Mouse (Mus musculus) forebrain, postnatal 0 days (tissue): Measurements from ENCODE around the gene Mfsd6. TPM values are rescaled to one million over a fixed set of nuclear protein-coding genes. Genes with fewer than 3 reads are reported as not detected.

Source experiments
- ATAC-seq: fragments of 200-750 bp; cut with Nextera tagmentation; 2 replicates; pipeline ENCODE4 v1.8.0; 2017; ENCODE audit warnings: mild to moderate bottlenecking, moderate library complexity
- DNase-seq: peaks from one replicate; pipeline ENCODE4 v3.0.0-alpha.2; 2015
- H3K27ac ChIP-seq: fragments of 300-500 bp; sonication (generic); 2 replicates; pipeline ENCODE4 v1.5.1; 2014; ENCODE audit warnings: low read depth, mild to moderate bottlenecking, antibody characterized with exemption, low read length, moderate library complexity, mixed read lengths
- H3K27me3 ChIP-seq: fragments of 300-500 bp; sonication (generic); 2 replicates; pipeline ENCODE4 v1.6.1; 2014; ENCODE audit warnings: mild to moderate bottlenecking, low read length, mixed read lengths; ENCODE audit not compliant: insufficient read depth
- H3K36me3 ChIP-seq: fragments of 300-500 bp; sonication (generic); 2 replicates; pipeline ENCODE4 v1.6.1; 2014; ENCODE audit warnings: mild to moderate bottlenecking, moderate library complexity; ENCODE audit not compliant: insufficient read depth
- H3K4me1 ChIP-seq: fragments of 300-500 bp; sonication (generic); 2 replicates; pipeline ENCODE4 v1.6.1; 2014; ENCODE audit warnings: antibody characterized with exemption; ENCODE audit not compliant: insufficient read depth
- H3K4me2 ChIP-seq: fragments of 300-500 bp; sonication (generic); 2 replicates; pipeline ENCODE4 v1.6.1; 2014; ENCODE audit warnings: low read depth, mild to moderate bottlenecking, moderate library complexity
- H3K4me3 ChIP-seq: fragments of 300-500 bp; sonication (generic); 2 replicates; pipeline ENCODE4 v1.5.1; 2014; ENCODE audit warnings: low read depth, low read length, mixed read lengths
- H3K9ac ChIP-seq: fragments of 300-500 bp; sonication (generic); 2 replicates; pipeline ENCODE4 v1.6.1; 2014; ENCODE audit warnings: mild to moderate bottlenecking
- H3K9me3 ChIP-seq: fragments of 300-500 bp; sonication (generic); 2 replicates; pipeline ENCODE4 v1.6.1; 2016; ENCODE audit warnings: low read length
- CTCF ChIP-seq: sonication (generic); IDR thresholded peaks from 2 replicates; pipeline ENCODE4 v1.5.1; 2016; ENCODE audit warnings: antibody characterized with exemption, control low read depth, low read depth
- WGBS: fragments of 180-500 bp; shearing (Covaris S2); extraction: QIAGEN DNeasy Blood & Tissue Kit; methylation state at CpG from one replicate; pipeline ENCODE4 v1.1.7; 2014; 5-methylcytosine and 5-hydroxymethylcytosine counted together
- polyA plus RNA-seq: library from polyadenylated mRNA; unstranded; fragments of >200 nt; fragmentation: Nextera tagmentation; extraction: Ambion mirVana; gene quantifications from 2 replicates; pipeline ENCODE4 v1.2.1, GENCODE M21; 2015
- total RNA-seq: library from RNA; depleted of rRNA; stranded (reverse); fragments of >200 nt; gene quantifications from 2 replicates; pipeline ENCODE4 v1.2.3, GENCODE M21; 2014

The Mfsd6 gene
- total and polyA plus RNA-seq, 2 experiments from 2014 or later = 9.6 to 45.0 TPM

DNA sequence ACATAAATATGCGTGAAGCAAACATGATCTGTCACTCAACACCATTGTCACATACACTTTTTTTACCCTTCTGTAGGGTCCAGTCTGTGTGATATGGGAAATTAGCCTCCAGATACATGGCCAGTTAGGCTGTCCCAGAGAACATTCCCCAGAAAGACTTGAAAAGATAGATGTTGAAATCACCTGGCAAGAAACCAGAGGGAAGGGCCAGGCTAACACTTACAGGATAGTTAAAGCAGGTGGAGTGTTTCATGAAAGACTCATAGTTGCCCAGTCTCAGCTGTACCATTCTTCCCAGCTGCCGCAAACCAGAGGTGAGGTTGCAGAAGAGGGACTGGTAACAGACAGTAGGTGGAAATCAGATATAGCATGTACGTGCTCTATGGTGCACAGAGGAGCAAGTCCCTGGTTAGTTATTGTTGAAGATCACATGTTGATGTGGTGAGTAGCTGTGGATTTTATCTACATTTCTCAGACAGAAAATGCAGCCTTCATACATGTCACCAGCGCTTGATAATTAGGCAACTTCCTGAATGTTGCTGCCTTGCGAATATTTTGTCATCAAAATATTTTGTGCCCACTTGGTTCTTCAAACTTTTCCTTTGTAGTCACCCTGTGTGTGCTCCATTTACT lies 1.7 kb upstream of the Mfsd6 start:
- Histone ChIP-seq H3K4me3 (no peak overlapping the region), H3K9ac (no peak overlapping the region), H3K27me3 (no peaks in the 10 kb centered on the region), H3K36me3 (no peaks in the 10 kb centered on the region), H3K4me1 (peaks cover 6% of the 10 kb centered on the region), H3K9me3 (no peaks in the 10 kb centered on the region), H3K27ac (no peak overlapping the region), H3K4me2 (no peak overlapping the region)
- TF ChIP-seq CTCF = no peak
- ATAC-seq = no peak
- WGBS = 93% methylated on average over 5 of the region's 5 CpGs
- DNase-seq = no peak

DNA sequence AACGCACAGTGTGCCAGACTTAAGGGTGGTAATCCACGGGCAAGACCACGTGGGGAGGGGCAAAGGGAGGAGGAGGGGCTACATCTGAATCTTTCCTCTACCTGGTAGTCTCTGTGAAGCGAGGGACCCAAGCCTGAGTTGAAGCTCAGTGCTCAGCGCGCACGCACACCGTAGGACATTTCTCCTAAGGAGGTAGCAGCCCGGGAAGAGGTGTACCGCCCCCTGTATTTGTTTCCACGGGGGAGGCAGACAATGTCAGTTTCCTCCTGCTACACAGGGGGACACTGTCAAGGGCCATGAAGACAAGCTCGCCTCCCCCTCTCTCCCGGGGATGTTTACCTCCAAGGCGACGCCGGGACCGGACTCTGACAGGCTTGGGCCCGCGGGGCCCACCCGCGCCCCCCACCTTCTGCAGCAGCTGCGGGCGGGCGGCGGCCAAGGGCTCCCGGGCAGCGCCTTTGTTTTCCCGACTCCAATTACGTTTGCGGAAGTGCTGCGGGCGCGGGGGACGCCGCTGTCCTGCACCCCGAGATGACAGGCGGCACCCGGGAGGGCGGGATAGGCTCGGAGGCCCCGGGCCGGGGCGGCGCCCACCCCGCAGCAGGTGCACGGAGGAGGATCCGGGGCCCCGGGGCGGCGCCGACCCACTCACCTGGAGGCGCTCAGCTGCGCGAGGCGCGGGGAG lies 749 bp downstream of the Mfsd6 start:
- TF ChIP-seq CTCF = peak; percentile 35; the same call in 1 of the 2 replicates
- Histone ChIP-seq H3K9me3 (no peaks in the 10 kb centered on the region), H3K4me1 (peaks cover 6% of the 10 kb centered on the region), H3K4me2 (peak overlapping the region; percentile 81), H3K27me3 (no peaks in the 10 kb centered on the region), H3K27ac (peak overlapping the region; percentile 92), H3K4me3 (peak overlapping the region; percentile 93), H3K9ac (peak overlapping the region; percentile 95), H3K36me3 (no peaks in the 10 kb centered on the region)
- DNase-seq = peak; percentile 70
- ATAC-seq = peak; percentile 79
- 3% methylated on average over 55 of the region's 56 CpGs for WGBS

DNA sequence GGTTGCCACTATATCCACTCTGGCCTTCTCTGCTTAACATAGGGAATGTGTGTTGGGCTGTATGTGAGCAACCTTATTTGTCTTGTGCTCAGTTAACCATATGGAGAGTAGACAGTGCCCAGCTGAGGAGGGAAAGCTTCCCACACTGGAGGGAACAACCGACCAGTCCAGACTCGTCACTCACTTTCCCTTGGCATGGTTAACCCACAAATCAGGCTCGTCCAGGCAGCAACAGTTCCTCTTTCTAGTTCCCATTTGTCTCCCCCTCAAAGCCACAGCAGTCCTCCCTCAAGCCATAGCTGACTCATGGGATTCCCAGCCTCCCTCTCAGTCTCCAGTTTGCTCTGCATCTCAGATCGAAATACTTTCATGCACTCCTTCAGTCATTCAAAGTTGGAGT lies 4.7 kb downstream of the Mfsd6 start:
- H3K9ac ChIP-seq = no peak overlapping the region
- 58% methylated on average over 4 of the region's 4 CpGs for WGBS
- no peak for DNase-seq
- TF ChIP-seq CTCF = no peak
- H3K9me3 ChIP-seq = no peaks in the 10 kb centered on the region
- no peak overlapping the region for H3K27ac ChIP-seq
- ATAC-seq = no peak
- H3K27me3 ChIP-seq = no peaks in the 10 kb centered on the region
- H3K4me2 ChIP-seq = no peak overlapping the region
- H3K36me3 ChIP-seq = no peaks in the 10 kb centered on the region
- H3K4me3 ChIP-seq = no peak overlapping the region
- H3K4me1 ChIP-seq = peaks cover 2% of the 10 kb centered on the region

DNA sequence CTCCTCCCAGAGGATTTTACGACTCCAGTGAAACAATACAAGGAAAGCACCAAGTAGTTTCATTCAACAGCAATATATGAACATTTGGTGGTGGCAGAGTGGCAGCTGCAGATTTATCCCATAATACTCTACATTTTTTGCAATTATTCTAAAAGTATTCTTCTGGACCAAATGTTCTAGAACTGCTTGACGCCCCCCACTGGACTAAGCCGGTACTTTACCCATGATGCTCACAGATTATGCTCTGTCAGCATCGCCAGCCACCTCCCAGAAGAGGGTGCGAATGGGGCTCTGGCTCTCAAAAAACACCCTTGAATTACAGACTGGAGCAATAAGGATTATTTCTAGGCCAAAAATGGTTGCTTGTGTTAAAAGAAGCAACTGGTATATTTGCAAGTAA lies 8.2 kb downstream of the Mfsd6 start:
- Histone ChIP-seq H3K4me1 (no peaks in the 10 kb centered on the region), H3K9ac (no peak overlapping the region), H3K36me3 (no peaks in the 10 kb centered on the region), H3K4me3 (no peak overlapping the region), H3K9me3 (no peaks in the 10 kb centered on the region), H3K27me3 (no peaks in the 10 kb centered on the region), H3K27ac (no peak overlapping the region), H3K4me2 (no peak overlapping the region)
- TF ChIP-seq CTCF = peak; percentile 54
- DNase-seq (peak; percentile 66), ATAC-seq (peak; percentile 63)
- 49% methylated on average over 5 of the region's 5 CpGs for WGBS

DNA sequence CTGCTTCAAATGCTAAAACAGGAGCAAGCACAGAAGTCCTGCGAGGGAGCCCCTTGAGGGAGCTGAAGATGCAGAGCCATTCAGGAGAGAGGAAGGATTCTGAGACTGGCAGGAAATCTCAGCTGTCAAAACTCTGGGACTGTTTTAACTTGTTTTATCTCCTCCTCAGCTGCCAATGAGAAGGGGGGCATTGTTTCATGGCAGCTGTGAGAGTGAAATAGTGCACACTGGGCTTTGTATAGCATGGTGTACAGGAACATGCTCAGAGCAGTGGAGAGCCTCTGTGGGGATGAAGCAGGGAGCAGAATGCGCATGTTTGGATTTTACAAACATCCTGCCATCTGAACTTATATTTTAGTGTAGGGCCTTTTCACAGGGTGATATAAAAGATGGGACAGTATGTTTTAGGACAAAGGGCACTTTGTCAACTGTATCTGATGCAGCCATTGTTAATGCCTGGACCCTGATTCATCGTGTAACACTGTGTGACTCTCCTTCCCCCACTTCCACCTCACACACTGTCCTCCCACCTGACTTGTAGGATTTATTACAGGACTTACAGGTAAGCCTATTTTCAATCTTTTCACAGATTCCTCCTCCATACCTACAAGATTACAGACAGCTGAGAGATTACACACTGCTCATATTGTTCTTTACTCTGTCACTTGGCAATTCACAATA lies 9.1 kb downstream of the Mfsd6 start:
- WGBS = 54% methylated on average over 3 of the region's 3 CpGs
- Histone ChIP-seq H3K9ac (no peak overlapping the region), H3K4me3 (no peak overlapping the region), H3K4me1 (no peaks in the 10 kb centered on the region), H3K4me2 (no peak overlapping the region), H3K9me3 (no peaks in the 10 kb centered on the region), H3K27me3 (no peaks in the 10 kb centered on the region), H3K36me3 (no peaks in the 10 kb centered on the region), H3K27ac (no peak overlapping the region)
- peak; percentile 75 for ATAC-seq
- DNase-seq = no peak
- TF ChIP-seq CTCF = no peak

DNA sequence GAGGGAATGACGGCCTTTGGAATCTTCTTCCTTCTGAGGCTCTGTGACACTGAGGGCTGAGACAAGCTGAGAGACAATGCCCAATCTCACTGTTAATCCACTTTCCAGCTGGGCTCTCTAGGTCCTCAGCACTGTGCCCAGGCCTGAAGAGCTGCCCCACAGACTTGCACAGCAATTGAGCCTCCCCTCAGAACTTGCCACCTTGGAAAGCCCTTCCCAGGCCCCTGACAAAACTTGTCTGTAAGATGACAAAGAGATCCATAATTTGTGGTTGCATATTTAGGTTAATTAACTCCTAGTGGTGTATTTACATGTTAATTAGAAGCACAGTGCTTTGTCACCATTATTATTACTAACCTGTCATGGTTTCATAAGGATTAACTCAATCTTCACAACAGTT lies 12.8 kb downstream of the Mfsd6 start:
- ATAC-seq (no peak), DNase-seq (no peak)
- TF ChIP-seq CTCF = no peak
- Histone ChIP-seq H3K4me2 (no peak overlapping the region), H3K9ac (no peak overlapping the region), H3K27me3 (no peaks in the 10 kb centered on the region), H3K4me1 (no peaks in the 10 kb centered on the region), H3K9me3 (no peaks in the 10 kb centered on the region), H3K4me3 (no peak overlapping the region), H3K27ac (no peak overlapping the region), H3K36me3 (no peaks in the 10 kb centered on the region)
- WGBS = 25% methylated on average over 1 of the region's 1 CpGs

DNA sequence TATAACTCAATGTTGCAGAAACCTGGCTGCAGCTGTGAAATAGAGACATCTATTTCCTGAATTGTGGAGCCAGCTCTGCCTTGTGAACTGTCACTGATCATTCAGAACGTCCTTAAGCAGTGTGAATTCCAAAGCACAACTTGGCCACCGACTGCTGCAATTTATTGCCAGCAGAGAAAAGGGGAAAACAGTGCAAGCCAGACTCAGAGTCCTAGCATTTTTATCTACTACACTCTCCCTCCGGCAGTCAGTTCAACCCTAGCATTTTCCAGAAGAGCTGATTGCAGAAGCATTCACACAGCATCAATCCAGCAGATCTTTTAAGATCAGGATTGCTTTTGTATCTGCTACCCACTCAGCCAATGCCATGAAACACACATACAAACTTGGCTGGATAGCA lies 13.2 kb downstream of the Mfsd6 start:
- Histone ChIP-seq H3K4me2 (no peak overlapping the region), H3K27me3 (no peaks in the 10 kb centered on the region), H3K4me3 (no peak overlapping the region), H3K4me1 (no peaks in the 10 kb centered on the region), H3K9me3 (no peaks in the 10 kb centered on the region), H3K27ac (no peak overlapping the region), H3K36me3 (peaks cover 1% of the 10 kb centered on the region; the same call in 1 of the 2 replicates), H3K9ac (no peak overlapping the region)
- no peak for ATAC-seq
- TF ChIP-seq CTCF = no peak
- WGBS = 28% methylated on average over 3 of the region's 3 CpGs
- no peak for DNase-seq
